ENCODE assay signal across 19 mouse cellular contexts in the genomic region with DNA sequence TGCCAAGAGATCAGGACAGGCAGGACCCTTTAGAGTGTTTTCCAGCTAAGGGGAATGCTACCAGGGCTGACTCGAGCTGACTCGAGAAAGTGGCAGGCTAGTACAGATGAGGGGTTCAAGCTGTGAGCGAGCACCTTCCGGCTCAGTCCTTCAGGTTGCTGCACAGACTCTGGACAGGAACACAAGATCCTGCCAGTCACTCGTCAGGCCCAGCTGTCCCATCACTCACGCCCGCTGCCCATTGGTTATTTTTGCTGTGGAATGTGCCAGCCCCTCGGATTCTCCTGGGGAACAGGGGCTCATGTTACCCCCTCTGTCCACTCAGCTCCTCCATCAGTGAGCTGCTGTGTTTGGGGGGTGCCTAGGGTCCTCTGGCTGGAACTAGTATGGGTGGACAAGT. TPM values are rescaled to one million over a fixed set of nuclear protein-coding genes. Genes with fewer than 3 reads are reported as not detected.
A peak's percentile ranks its signal among the peaks of the same experiment; 100 is the strongest.
DNase-seq lines count a peak whose midpoint lies in the region; ATAC-seq lines count a peak whose summit lies in the region.
"Had no signal": no experiment of that assay in that cellular context is flagged by ENCODE, and none has a peak within 500 bp of the region (broad histone marks: within the 10 kb centered on the region; RNA-seq: fewer than 3 reads in every experiment).

No protein-coding gene starts in this region.

- H3K9me3 ChIP-seq in forebrain, embryonic 10.5 days: no peaks in the 10 kb centered on the region
- H3K9me3 ChIP-seq in forebrain, embryonic 16.5 days (ENCODE audit: control insufficient read depth, low read length): no peaks in the 10 kb centered on the region
- H3K9me3 ChIP-seq in heart, embryonic 15.5 days (replicated peaks): no peaks in the 10 kb centered on the region
- H3K9me3 ChIP-seq: embryonic facial prominence, embryonic 12.5 days; liver, embryonic 13.5 days; lung, embryonic 15.5 days; midbrain, embryonic 12.5 days; neural tube, embryonic 15.5 days had no signal

- ATAC-seq in forebrain, embryonic 16.5 days: no peak
- ATAC-seq in heart, embryonic 15.5 days (replicated peaks; ENCODE audit: insufficient number of reproducible peaks, insufficient read depth, low FRiP score, low read depth): no peak

- H3K9ac ChIP-seq in forebrain, embryonic 16.5 days (replicated peaks; ENCODE audit: low read depth, low read length): no peak overlapping the region
- no peak overlapping the region for H3K9ac ChIP-seq in heart, embryonic 15.5 days
- H3K9ac ChIP-seq: embryonic facial prominence, embryonic 12.5 days; liver, embryonic 13.5 days; lung, embryonic 15.5 days; midbrain, embryonic 12.5 days; neural tube, embryonic 15.5 days had no signal

- no peak overlapping the region for H3K4me3 ChIP-seq in forebrain, embryonic 10.5 days
- H3K4me3 ChIP-seq in forebrain, embryonic 16.5 days (replicated peaks; ENCODE audit: low read length): no peak overlapping the region
- H3K4me3 ChIP-seq in heart, embryonic 15.5 days: no peak overlapping the region
- H3K4me3 ChIP-seq: embryonic facial prominence, embryonic 12.5 days; liver, embryonic 13.5 days; lung, embryonic 15.5 days; midbrain, embryonic 12.5 days; neural tube, embryonic 15.5 days had no signal

- DNase-seq in forebrain, embryonic 10.5 days (ENCODE audit: extremely low spot score, low spot score): no peak
- no peak for DNase-seq in heart, adult 11 months
- peak; percentile 68 for DNase-seq in gastrocnemius, postnatal 14 days
- peak; percentile 88 for DNase-seq in skeletal muscle tissue, adult 2 months (ENCODE audit: low read depth, low spot score)
- DNase-seq in layer of hippocampus, postnatal 14 days (ENCODE audit: low spot score in 2 of 2): no peak
- DNase-seq: adrenal gland, adult 8-10 months; cerebellum, postnatal 25 days; kidney, adult 8-10 months; kidney, postnatal 25 days; liver, embryonic 13.5 days; thymus, postnatal 14 days had no signal

- H3K4me2 ChIP-seq in forebrain, embryonic 16.5 days (ENCODE audit: low read length): no peak overlapping the region
- H3K4me2 ChIP-seq in heart, embryonic 15.5 days: 0 out of 2 replicates have a peak overlapping the region, but pooled peaks have one; percentile 4
- H3K4me2 ChIP-seq: embryonic facial prominence, embryonic 12.5 days; liver, embryonic 13.5 days; lung, embryonic 15.5 days; midbrain, embryonic 12.5 days; neural tube, embryonic 15.5 days had no signal

- H3K27me3 ChIP-seq in forebrain, embryonic 10.5 days (ENCODE audit: poor library complexity, severe bottlenecking): peaks cover 99% of the 10 kb centered on the region
- peaks cover 7% of the 10 kb centered on the region; the same call in 1 of the 2 replicates for H3K27me3 ChIP-seq in forebrain, embryonic 16.5 days (replicated peaks; ENCODE audit: control insufficient read depth, insufficient read depth, low read length)
- peaks cover 31% of the 10 kb centered on the region for H3K27me3 ChIP-seq in heart, embryonic 15.5 days

- 0 out of 2 replicates have a peak, but pooled peaks cover 4% of the 10 kb centered on the region for H3K36me3 ChIP-seq in forebrain, embryonic 10.5 days (replicated peaks)
- no peaks in the 10 kb centered on the region for H3K36me3 ChIP-seq in forebrain, embryonic 16.5 days (ENCODE audit: control insufficient read depth, insufficient read depth)
- H3K36me3 ChIP-seq in heart, embryonic 15.5 days: peaks cover 5% of the 10 kb centered on the region; the same call in 1 of the 2 replicates
- H3K36me3 ChIP-seq: liver, embryonic 13.5 days; lung, embryonic 15.5 days; midbrain, embryonic 12.5 days; neural tube, embryonic 15.5 days had no signal

- 69% methylated on average over 8 of the region's 8 CpGs for WGBS in forebrain, embryonic 10.5 days
- WGBS in forebrain, embryonic 16.5 days: 66% methylated on average over 8 of the region's 8 CpGs
- WGBS in heart, embryonic 15.5 days: 55% methylated on average over 8 of the region's 8 CpGs

- intact Hi-C loops in gastrocnemius, postnatal 14 days (cut with DNase I; ENCODE audit: low total_unique reads): no loop called here

- H3K4me1 ChIP-seq in forebrain, embryonic 10.5 days: peaks cover 62% of the 10 kb centered on the region
- peaks cover 18% of the 10 kb centered on the region for H3K4me1 ChIP-seq in forebrain, embryonic 16.5 days (replicated peaks; ENCODE audit: control insufficient read depth, insufficient read depth, low read length)
- peaks cover 78% of the 10 kb centered on the region for H3K4me1 ChIP-seq in heart, embryonic 15.5 days (replicated peaks)

- H3K27ac ChIP-seq in forebrain, embryonic 10.5 days: 0 out of 2 replicates have a peak overlapping the region, but pooled peaks have one; percentile 17
- no peak overlapping the region for H3K27ac ChIP-seq in forebrain, embryonic 16.5 days (ENCODE audit: low read length)
- peak overlapping the region; percentile 88 for H3K27ac ChIP-seq in heart, embryonic 15.5 days
- H3K27ac ChIP-seq: embryonic facial prominence, embryonic 12.5 days; liver, embryonic 13.5 days; lung, embryonic 15.5 days; macrophage; midbrain, embryonic 12.5 days; neural tube, embryonic 15.5 days had no signal

RNA-seq across cellular contexts. Expression of a gene that starts 4.8 kb away (rescaled TPM):
- 23.2 and 29.3 TPM in 2 replicates for polyA plus RNA-seq in forebrain, embryonic 10.5 days (2016; fragmentation: Nextera tagmentation; extraction: Ambion mirVana)
- polyA plus RNA-seq in forebrain, embryonic 16.5 days (2015; fragmentation: Nextera tagmentation; extraction: Ambion mirVana): 10.7 and 12.9 TPM in 2 replicates
- polyA plus RNA-seq in heart, embryonic 15.5 days (2015; fragmentation: Nextera tagmentation; extraction: Ambion mirVana): 44.5 and 54.4 TPM in 2 replicates
- 100 to 1,000 TPM; 167 to 173 TPM for total RNA-seq in gastrocnemius, postnatal 14 days (2021)
- 100 to 1,000 TPM; 184 TPM for total RNA-seq in layer of hippocampus, postnatal 14 days (2021)

RNA-seq across cellular contexts. Expression of a gene that starts 19.8 kb away (rescaled TPM):
- 2.6 and 4.3 TPM in 2 replicates for polyA plus RNA-seq in forebrain, embryonic 10.5 days (2016; fragmentation: Nextera tagmentation; extraction: Ambion mirVana)
- 1.2 and 1.5 TPM in 2 replicates for polyA plus RNA-seq in forebrain, embryonic 16.5 days (2015; fragmentation: Nextera tagmentation; extraction: Ambion mirVana)
- polyA plus RNA-seq in heart, embryonic 15.5 days (2015; fragmentation: Nextera tagmentation; extraction: Ambion mirVana): 374 and 419 TPM in 2 replicates
- 1,000 to 10,000 TPM; 1,553 to 1,562 TPM for total RNA-seq in gastrocnemius, postnatal 14 days (2021)
- total RNA-seq in layer of hippocampus, postnatal 14 days (2021): 1 to 10 TPM; 1.6 to 1.8 TPM
- total RNA-seq: granulocyte monocyte progenitor cell, adult 5-6 weeks had no signal
- polyA plus RNA-seq: macrophage had no signal

RNA-seq across cellular contexts. Expression of a gene that starts 55.8 kb away (rescaled TPM):
- 55.9 and 60.1 TPM in 2 replicates for polyA plus RNA-seq in forebrain, embryonic 10.5 days (2016; fragmentation: Nextera tagmentation; extraction: Ambion mirVana)
- 86.4 and 93.1 TPM in 2 replicates for polyA plus RNA-seq in forebrain, embryonic 16.5 days (2015; fragmentation: Nextera tagmentation; extraction: Ambion mirVana)
- polyA plus RNA-seq in heart, embryonic 15.5 days (2015; fragmentation: Nextera tagmentation; extraction: Ambion mirVana): 63.9 and 81.8 TPM in 2 replicates
- 10 to 100 TPM; 34.5 to 38.7 TPM for total RNA-seq in gastrocnemius, postnatal 14 days (2021)
- total RNA-seq in layer of hippocampus, postnatal 14 days (2021): 10 to 100 TPM; 56.0 to 62.2 TPM

Comparison
In these comparisons a context has a peak if more than half of its experiments do, and no peak if none do; other contexts are left out.
1. DNase-seq: peak in gastrocnemius, postnatal 14 days (single experiment) and skeletal muscle tissue, adult 2 months (single experiment); none in forebrain, embryonic 10.5 days (single experiment), heart, adult 11 months (single experiment) and layer of hippocampus, postnatal 14 days (0 of 2).
2. RNA of a gene that starts 19.8 kb away (polyA plus RNA-seq): 374 to 419 TPM in heart, embryonic 15.5 days; 2.6 to 4.3 TPM in forebrain, embryonic 10.5 days and 1.2 to 1.5 TPM in forebrain, embryonic 16.5 days; every median in the first group is over 10 times any median in the second.